Mouse (Mus musculus): ENCODE data around the gene Xpc. TPM values are rescaled to one million over a fixed set of nuclear protein-coding genes. Genes with fewer than 3 reads are reported as not detected.

The Xpc gene
- polyA plus RNA-seq, 1 experiment, result 17.2 TPM

- H3K4me1 ChIP-seq (ENCODE audit: control insufficient read depth, insufficient read depth, low read length), result peaks cover 25% of the 10 kb centered on the region
- no peak overlapping the region for H3K4me3 ChIP-seq (ENCODE audit: insufficient read depth, low read length)
- no peak for TF ChIP-seq POLR2A (IDR thresholded peaks at IDR 0.05; ENCODE audit: borderline replicate concordance, low read depth, low read length)
- no peak for TF ChIP-seq CTCF (IDR thresholded peaks at IDR 0.05; ENCODE audit: low read depth, low read length)
- peak overlapping the region; percentile 59 for H3K27ac ChIP-seq (ENCODE audit: insufficient read depth, low read depth, low read length)
Measured at GRCm38 (mm10) chr6:91506036-91506435, 9.7 kb downstream of the Xpc start.

GRCm38 (mm10) chr6:91503302-91503701 lies 12.4 kb downstream of the Xpc start:
- Histone ChIP-seq H3K4me3 (ENCODE audit: insufficient read depth, low read length) (no peak overlapping the region), H3K4me1 (ENCODE audit: control insufficient read depth, insufficient read depth, low read length) (peaks cover 23% of the 10 kb centered on the region), H3K27ac (ENCODE audit: insufficient read depth, low read depth, low read length) (no peak overlapping the region)
- TF ChIP-seq POLR2A (IDR thresholded peaks at IDR 0.05; ENCODE audit: borderline replicate concordance, low read depth, low read length), result no peak

- H3K4me3 ChIP-seq (ENCODE audit: insufficient read depth, low read length), result no peak overlapping the region
- no peak for TF ChIP-seq POLR2A (IDR thresholded peaks at IDR 0.05; ENCODE audit: borderline replicate concordance, low read depth, low read length)
- TF ChIP-seq CTCF (IDR thresholded peaks at IDR 0.05; ENCODE audit: low read depth, low read length), result no peak
- peaks cover 10% of the 10 kb centered on the region for H3K4me1 ChIP-seq (ENCODE audit: control insufficient read depth, insufficient read depth, low read length)
- no peak overlapping the region for H3K27ac ChIP-seq (ENCODE audit: insufficient read depth, low read depth, low read length)
Measured at GRCm38 (mm10) chr6:91494526-91494925, 21.2 kb downstream of the Xpc start.

GRCm38 (mm10) chr6:91493053-91493452 lies 22.6 kb downstream of the Xpc start:
- H3K4me1 ChIP-seq (ENCODE audit: control insufficient read depth, insufficient read depth, low read length), result peaks cover 19% of the 10 kb centered on the region
- TF ChIP-seq POLR2A (IDR thresholded peaks at IDR 0.05; ENCODE audit: borderline replicate concordance, low read depth, low read length) (no peak), CTCF (IDR thresholded peaks at IDR 0.05; ENCODE audit: low read depth, low read length) (no peak)
- H3K27ac ChIP-seq (ENCODE audit: insufficient read depth, low read depth, low read length), result no peak overlapping the region
- H3K4me3 ChIP-seq (ENCODE audit: insufficient read depth, low read length), result no peak overlapping the region

GRCm38 (mm10) chr6:91491004-91491403 lies 24.7 kb downstream of the Xpc start:
- no peak overlapping the region for H3K4me3 ChIP-seq (ENCODE audit: insufficient read depth, low read length)
- peaks cover 19% of the 10 kb centered on the region for H3K4me1 ChIP-seq (ENCODE audit: control insufficient read depth, insufficient read depth, low read length)
- TF ChIP-seq CTCF (IDR thresholded peaks at IDR 0.05; ENCODE audit: low read depth, low read length) (no peak), POLR2A (IDR thresholded peaks at IDR 0.05; ENCODE audit: borderline replicate concordance, low read depth, low read length) (no peak)
- H3K27ac ChIP-seq (ENCODE audit: insufficient read depth, low read depth, low read length), result no peak overlapping the region

- H3K27ac ChIP-seq (ENCODE audit: insufficient read depth, low read depth, low read length), result no peak overlapping the region
- TF ChIP-seq CTCF (IDR thresholded peaks at IDR 0.05; ENCODE audit: low read depth, low read length) (no peak), POLR2A (IDR thresholded peaks at IDR 0.05; ENCODE audit: borderline replicate concordance, low read depth, low read length) (no peak)
- no peak overlapping the region for H3K4me3 ChIP-seq (ENCODE audit: insufficient read depth, low read length)
- peaks cover 19% of the 10 kb centered on the region for H3K4me1 ChIP-seq (ENCODE audit: control insufficient read depth, insufficient read depth, low read length)
Measured at GRCm38 (mm10) chr6:91489872-91490271, 25.8 kb downstream of the Xpc start.

GRCm38 (mm10) chr6:91488496-91489212 lies 27.0 kb downstream of the Xpc start:
- no peak for TF ChIP-seq POLR2A (IDR thresholded peaks at IDR 0.05; ENCODE audit: borderline replicate concordance, low read depth, low read length)
- no peak for TF ChIP-seq CTCF (IDR thresholded peaks at IDR 0.05; ENCODE audit: low read depth, low read length)
- peak overlapping the region; percentile 72 for H3K27ac ChIP-seq (ENCODE audit: insufficient read depth, low read depth, low read length)
- H3K4me3 ChIP-seq (ENCODE audit: insufficient read depth, low read length), result no peak overlapping the region
- peaks cover 24% of the 10 kb centered on the region for H3K4me1 ChIP-seq (ENCODE audit: control insufficient read depth, insufficient read depth, low read length)

GRCm38 (mm10) chr6:91486736-91487453 lies 28.8 kb downstream of the Xpc start:
- TF ChIP-seq CTCF (IDR thresholded peaks at IDR 0.05; ENCODE audit: low read depth, low read length), result no peak
- no peak for TF ChIP-seq POLR2A (IDR thresholded peaks at IDR 0.05; ENCODE audit: borderline replicate concordance, low read depth, low read length)
- Histone ChIP-seq H3K27ac (ENCODE audit: insufficient read depth, low read depth, low read length) (no peak overlapping the region), H3K4me1 (ENCODE audit: control insufficient read depth, insufficient read depth, low read length) (peaks cover 35% of the 10 kb centered on the region), H3K4me3 (ENCODE audit: insufficient read depth, low read length) (no peak overlapping the region)

GRCm38 (mm10) chr6:91483371-91483770 lies 32.3 kb downstream of the Xpc start:
- Histone ChIP-seq H3K4me1 (ENCODE audit: control insufficient read depth, insufficient read depth, low read length) (peaks cover 17% of the 10 kb centered on the region), H3K27ac (ENCODE audit: insufficient read depth, low read depth, low read length) (peak overlapping the region; percentile 14; the same call in 1 of the 2 replicates), H3K4me3 (ENCODE audit: insufficient read depth, low read length) (no peak overlapping the region)
- TF ChIP-seq CTCF (IDR thresholded peaks at IDR 0.05; ENCODE audit: low read depth, low read length) (no peak), POLR2A (IDR thresholded peaks at IDR 0.05; ENCODE audit: borderline replicate concordance, low read depth, low read length) (no peak)

- TF ChIP-seq POLR2A (IDR thresholded peaks at IDR 0.05; ENCODE audit: borderline replicate concordance, low read depth, low read length) (no peak), CTCF (IDR thresholded peaks at IDR 0.05; ENCODE audit: low read depth, low read length) (no peak)
Measured at GRCm38 (mm10) chr6:91476541-91476940, 39.1 kb downstream of the Xpc start.

More at GRCm38 (mm10) chr6:91476541-91476940, 39.1 kb downstream of the Xpc start:
- Histone ChIP-seq H3K4me1 (ENCODE audit: control insufficient read depth, insufficient read depth, low read length) (peaks cover 23% of the 10 kb centered on the region), H3K27ac (ENCODE audit: insufficient read depth, low read depth, low read length) (peak overlapping the region; percentile 3; the same call in 1 of the 2 replicates), H3K4me3 (ENCODE audit: insufficient read depth, low read length) (no peak overlapping the region)
